Mouse (Mus musculus) ES-Bruce4 (cell line): ENCODE data around the gene Pepd. TPM values are rescaled to one million over a fixed set of nuclear protein-coding genes. Genes with fewer than 3 reads are reported as not detected.

Experiments
- H3K27ac ChIP-seq: 2 replicates; pipeline ENCODE4 v1.5.1; 2012; ENCODE audit warnings: low read length, inconsistent platforms; ENCODE audit not compliant: insufficient read depth
- H3K27me3 ChIP-seq: 2 replicates; pipeline ENCODE4 v1.6.1; 2012; ENCODE audit warnings: mild to moderate bottlenecking, low read length, inconsistent platforms; ENCODE audit not compliant: control insufficient read depth, poor library complexity, insufficient read depth, severe bottlenecking
- H3K36me3 ChIP-seq: 2 replicates; pipeline ENCODE4 v1.6.1; 2012; ENCODE audit warnings: inconsistent platforms, mild to moderate bottlenecking, low read length, moderate library complexity; ENCODE audit not compliant: control insufficient read depth, poor library complexity, insufficient read depth, severe bottlenecking
- H3K4me1 ChIP-seq: one replicate; pipeline ENCODE4 v1.8.1; 2011; ENCODE audit warnings: low read length; ENCODE audit not compliant: control insufficient read depth, insufficient read depth
- H3K4me3 ChIP-seq: 2 replicates; pipeline ENCODE4 v1.5.1; 2011; ENCODE audit warnings: low read depth, mild to moderate bottlenecking, low read length
- H3K9ac ChIP-seq: 2 replicates; pipeline ENCODE4 v1.6.1; 2012; ENCODE audit warnings: low read depth, mild to moderate bottlenecking, inconsistent platforms; ENCODE audit not compliant: poor library complexity, severe bottlenecking
- H3K9me3 ChIP-seq: replicated peaks from 2 replicates; pipeline ENCODE4 v1.6.1; 2012; ENCODE audit warnings: mild to moderate bottlenecking, low read length, inconsistent platforms; ENCODE audit not compliant: control insufficient read depth, poor library complexity, insufficient read depth, severe bottlenecking
- CTCF ChIP-seq: IDR thresholded peaks from one replicate; pipeline ENCODE4 v1.8.1; 2011; ENCODE audit warnings: low read depth, low read length
- EP300 ChIP-seq: IDR thresholded peaks from 2 replicates; pipeline ENCODE4 v1.6.1; 2011; ENCODE audit warnings: low read depth, low read length; ENCODE audit not compliant: insufficient read depth
- POLR2A ChIP-seq: IDR thresholded peaks from one replicate; pipeline ENCODE4 v1.8.1; 2011; ENCODE audit warnings: low read length; ENCODE audit not compliant: insufficient read depth
- polyA plus RNA-seq: library from polyadenylated mRNA; stranded (reverse); fragments of >200 nt; gene quantifications from 2 replicates; pipeline ENCODE4 v1.2.4, GENCODE M21; 2011; ENCODE audit warnings: low read depth; ENCODE audit not compliant: missing spikeins, insufficient read depth, insufficient read length

Pepd gene
- polyA plus RNA-seq, 1 experiment: 17.7 TPM

DNA sequence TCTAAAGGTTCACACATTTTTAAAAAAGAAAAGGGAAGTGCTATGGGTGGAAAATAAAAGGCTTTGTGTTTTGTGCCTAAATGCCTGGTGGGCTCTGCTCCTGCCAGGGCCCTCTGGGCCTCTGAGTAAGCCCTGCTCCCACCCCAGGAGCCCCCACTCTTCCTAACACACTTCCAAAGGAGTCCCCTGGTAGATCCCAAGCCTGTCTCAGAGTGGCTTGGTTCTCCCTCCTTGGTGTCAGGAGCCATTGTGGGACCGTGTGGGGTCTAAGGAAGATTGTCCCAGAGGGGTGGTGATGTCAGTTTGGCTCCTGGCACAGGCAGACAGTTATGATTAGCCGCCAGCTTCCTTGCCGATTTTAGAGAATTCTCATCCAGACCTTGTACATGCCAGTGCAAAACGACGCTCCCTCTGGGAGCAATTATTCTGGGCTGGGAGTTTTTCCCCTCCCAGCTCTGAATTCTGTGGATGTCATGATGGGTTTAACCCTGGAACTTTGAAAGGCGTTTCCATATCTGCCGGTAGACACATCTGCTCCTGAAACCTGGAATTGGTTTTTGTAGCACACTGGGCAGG is 74.5 kb downstream of the Pepd start:
- H3K27ac ChIP-seq: no peak overlapping the region
- H3K9ac ChIP-seq: no peak overlapping the region
- H3K9me3 ChIP-seq: no peaks in the 10 kb centered on the region
- H3K27me3 ChIP-seq: no peaks in the 10 kb centered on the region
- no peaks in the 10 kb centered on the region for H3K36me3 ChIP-seq
- no peak overlapping the region for H3K4me3 ChIP-seq
- no peak for TF ChIP-seq EP300
- no peak for TF ChIP-seq CTCF
- no peak for TF ChIP-seq POLR2A
- H3K4me1 ChIP-seq: peaks cover 2% of the 10 kb centered on the region

GRCm38 (mm10) chr7:34987258-34987657 is 75.1 kb downstream of the Pepd start:
- Histone ChIP-seq H3K27me3 (no peaks in the 10 kb centered on the region), H3K27ac (no peak overlapping the region), H3K4me3 (no peak overlapping the region), H3K4me1 (peaks cover 2% of the 10 kb centered on the region), H3K9me3 (no peaks in the 10 kb centered on the region), H3K36me3 (no peaks in the 10 kb centered on the region), H3K9ac (no peak overlapping the region)
- TF ChIP-seq CTCF (no peak), EP300 (no peak), POLR2A (no peak)

- Histone ChIP-seq H3K36me3 (no peaks in the 10 kb centered on the region), H3K9ac (no peak overlapping the region), H3K4me1 (peaks cover 2% of the 10 kb centered on the region), H3K27me3 (no peaks in the 10 kb centered on the region), H3K4me3 (no peak overlapping the region), H3K27ac (no peak overlapping the region), H3K9me3 (no peaks in the 10 kb centered on the region)
- TF ChIP-seq CTCF: no peak
- no peak for TF ChIP-seq EP300
- TF ChIP-seq POLR2A: no peak
Measured at GRCm38 (mm10) chr7:34988488-34988887, 76.3 kb downstream of the Pepd start.

DNA sequence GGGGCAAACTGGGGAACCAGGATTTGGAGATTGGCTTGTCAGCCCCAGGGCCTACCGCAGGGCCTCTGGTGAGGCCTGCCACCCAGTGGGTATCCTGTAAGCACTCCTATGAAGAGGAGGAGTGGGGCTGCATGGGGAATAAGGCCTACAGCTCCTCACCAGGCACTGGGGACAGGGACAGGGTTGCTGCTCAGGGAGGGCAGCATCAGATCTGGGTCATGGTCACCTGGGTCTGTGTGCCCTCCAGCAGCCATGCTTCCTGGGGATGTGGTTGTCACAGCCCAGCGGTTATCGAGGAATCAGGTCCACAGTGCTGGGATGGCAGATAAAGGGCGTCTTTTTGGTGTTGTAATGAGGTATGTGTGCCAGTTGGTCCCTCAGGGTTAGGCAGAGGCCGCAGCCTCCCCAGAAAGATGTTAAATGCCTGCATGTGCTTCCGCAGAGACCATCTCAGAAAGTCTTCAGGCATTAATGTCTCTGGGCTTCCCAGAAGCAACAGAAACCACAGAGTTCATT is 79.6 kb downstream of the Pepd start:
- H3K9me3 ChIP-seq: no peaks in the 10 kb centered on the region
- H3K27me3 ChIP-seq: no peaks in the 10 kb centered on the region
- no peak overlapping the region for H3K9ac ChIP-seq
- H3K4me3 ChIP-seq: no peak overlapping the region
- no peaks in the 10 kb centered on the region for H3K36me3 ChIP-seq
- TF ChIP-seq POLR2A (no peak), EP300 (no peak), CTCF (no peak)
- no peak overlapping the region for H3K27ac ChIP-seq
- no peaks in the 10 kb centered on the region for H3K4me1 ChIP-seq

- no peaks in the 10 kb centered on the region for H3K27me3 ChIP-seq
- H3K27ac ChIP-seq: no peak overlapping the region
- H3K9ac ChIP-seq: no peak overlapping the region
- no peaks in the 10 kb centered on the region for H3K4me1 ChIP-seq
- H3K4me3 ChIP-seq: no peak overlapping the region
- H3K36me3 ChIP-seq: no peaks in the 10 kb centered on the region
- TF ChIP-seq POLR2A (no peak), CTCF (no peak)
- H3K9me3 ChIP-seq: no peaks in the 10 kb centered on the region
Measured at GRCm38 (mm10) chr7:34992766-34993165, 80.6 kb downstream of the Pepd start.

DNA sequence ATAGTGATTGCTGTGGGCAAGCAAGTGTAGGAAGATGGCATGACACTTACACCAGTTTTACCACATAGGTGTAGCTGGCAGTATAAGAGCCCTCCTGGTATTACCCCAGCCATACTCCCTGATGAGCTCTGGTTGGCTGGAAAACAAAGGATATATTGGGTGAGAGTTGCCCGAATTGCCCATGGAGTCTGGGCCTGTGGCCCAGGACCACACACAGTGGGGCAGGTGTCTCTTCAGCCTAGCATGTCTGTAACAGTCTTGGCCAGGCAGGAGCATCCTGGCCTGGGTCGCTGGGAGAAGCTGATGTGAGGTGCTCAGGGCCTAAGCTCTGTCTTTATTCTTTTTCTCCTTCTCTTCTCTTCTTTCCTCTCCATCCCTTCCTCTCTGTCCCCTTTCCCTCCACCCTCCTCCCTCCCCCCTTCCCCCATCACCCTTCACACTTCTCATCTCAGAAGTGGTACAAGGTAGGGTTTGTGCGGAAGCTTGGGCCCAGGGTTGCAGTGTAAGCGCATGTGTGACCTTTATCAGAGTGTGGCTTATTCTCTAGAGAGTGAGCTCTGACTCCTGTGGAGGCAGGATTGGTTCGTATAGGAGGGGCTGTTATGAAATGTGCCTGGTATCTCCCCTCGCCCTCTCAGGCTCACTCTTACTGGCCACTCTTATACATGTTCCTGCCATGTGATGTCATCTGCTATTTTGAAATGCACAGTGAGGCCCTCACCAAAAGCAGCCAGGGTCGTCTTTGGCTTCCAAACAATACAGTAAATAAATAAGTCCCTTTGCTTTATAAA is 83.9 kb downstream of the Pepd start:
- no peak overlapping the region for H3K9ac ChIP-seq
- no peaks in the 10 kb centered on the region for H3K4me1 ChIP-seq
- no peaks in the 10 kb centered on the region for H3K27me3 ChIP-seq
- no peak overlapping the region for H3K27ac ChIP-seq
- TF ChIP-seq EP300: no peak
- TF ChIP-seq POLR2A: no peak
- no peak for TF ChIP-seq CTCF
- no peaks in the 10 kb centered on the region for H3K36me3 ChIP-seq
- no peak overlapping the region for H3K4me3 ChIP-seq
- H3K9me3 ChIP-seq: no peaks in the 10 kb centered on the region
